In genomic region chr4:110735141-110735540, GRCm38 (mm10) we compare ENCODE assay signal across 23 mouse cellular contexts.
"Had no signal": no experiment of that assay in that cellular context is flagged by ENCODE, and none has a peak within 500 bp of the region (broad histone marks: within the 10 kb centered on the region; RNA-seq: fewer than 3 reads in every experiment).

No protein-coding gene starts in this region.

- H3K36me3 ChIP-seq: limb, embryonic 10.5 days; limb, embryonic 13.5 days; liver, embryonic 12.5 days; liver, embryonic 15.5 days; lung, embryonic 15.5 days; midbrain, embryonic 12.5 days; midbrain, embryonic 15.5 days; neural tube, embryonic 13.5 days had no signal

- H3K27ac ChIP-seq: limb, embryonic 10.5 days; limb, embryonic 13.5 days; liver, embryonic 12.5 days; liver, embryonic 15.5 days; lung, embryonic 15.5 days; macrophage; midbrain, embryonic 12.5 days; midbrain, embryonic 15.5 days; neural tube, embryonic 13.5 days; stomach, postnatal 0 days had no signal

- ATAC-seq: liver, embryonic 12.5 days; midbrain, embryonic 15.5 days had no signal

- DNase-seq: kidney, adult 18-20 months; kidney, adult 9 months; kidney, postnatal 14 days; kidney, postnatal 4 days; liver; lung, adult 18-20 months; lung, postnatal 10 days; right cerebral cortex, adult 18-20 months; right cerebral cortex, postnatal 14 days; right cerebral cortex, postnatal 4 days; thymus, adult 2 months; thymus, postnatal 14 days; thymus, postnatal 4 days had no signal

- H3K9ac ChIP-seq: limb, embryonic 13.5 days; liver, embryonic 12.5 days; liver, embryonic 15.5 days; lung, embryonic 15.5 days; midbrain, embryonic 12.5 days; midbrain, embryonic 15.5 days; neural tube, embryonic 13.5 days had no signal

- H3K4me2 ChIP-seq: limb, embryonic 13.5 days; liver, embryonic 12.5 days; liver, embryonic 15.5 days; lung, embryonic 15.5 days; midbrain, embryonic 12.5 days; midbrain, embryonic 15.5 days; neural tube, embryonic 13.5 days had no signal

- H3K4me3 ChIP-seq: limb, embryonic 10.5 days; limb, embryonic 13.5 days; liver, embryonic 12.5 days; liver, embryonic 15.5 days; lung, embryonic 15.5 days; midbrain, embryonic 12.5 days; midbrain, embryonic 15.5 days; neural tube, embryonic 13.5 days had no signal

- H3K9me3 ChIP-seq: limb, embryonic 10.5 days; limb, embryonic 13.5 days; liver, embryonic 12.5 days; liver, embryonic 15.5 days; lung, embryonic 15.5 days; midbrain, embryonic 12.5 days; midbrain, embryonic 15.5 days; neural tube, embryonic 13.5 days had no signal

- H3K27me3 ChIP-seq: limb, embryonic 13.5 days; liver, embryonic 12.5 days; liver, embryonic 15.5 days; lung, embryonic 15.5 days; midbrain, embryonic 12.5 days; midbrain, embryonic 15.5 days; neural tube, embryonic 13.5 days had no signal

- H3K4me1 ChIP-seq: limb, embryonic 10.5 days; limb, embryonic 13.5 days; liver, embryonic 12.5 days; liver, embryonic 15.5 days; lung, embryonic 15.5 days; midbrain, embryonic 12.5 days; midbrain, embryonic 15.5 days had no signal
